Mouse (Mus musculus) induced T-regulatory cell, adult 2 months (primary cell): Measurements from ENCODE around the gene Gm10643.

Experiments
- DNase-seq: peaks from one replicate; pipeline ENCODE4 v3.0.0-alpha.2; 2012; ENCODE audit warnings: low read depth

Gene Gm10643

GRCm38 (mm10) chr8:84039050-84039449 is 25.9 kb downstream of the Gm10643 start:
- peak; percentile 92 for DNase-seq

GRCm38 (mm10) chr8:84038015-84038414 is 26.9 kb downstream of the Gm10643 start:
- no peak for DNase-seq

- DNase-seq, result no peak
These were observed 32.2 kb downstream of the Gm10643 start for GRCm38 (mm10) chr8:84032777-84033176.

- no peak for DNase-seq
These were observed 35.7 kb downstream of the Gm10643 start for GRCm38 (mm10) chr8:84029272-84029671.

GRCm38 (mm10) chr8:84027449-84027848 is 37.5 kb downstream of the Gm10643 start:
- peak; percentile 61 for DNase-seq

GRCm38 (mm10) chr8:84025863-84026262 is 39.1 kb downstream of the Gm10643 start:
- DNase-seq, result peak; percentile 74

- DNase-seq, result peak; percentile 80
These were observed 40.8 kb downstream of the Gm10643 start for GRCm38 (mm10) chr8:84024171-84024570.

GRCm38 (mm10) chr8:84023631-84024030 is 41.3 kb downstream of the Gm10643 start:
- no peak for DNase-seq

GRCm38 (mm10) chr8:84023085-84023484 is 41.9 kb downstream of the Gm10643 start:
- DNase-seq, result no peak

GRCm38 (mm10) chr8:84021569-84021968 is 43.4 kb downstream of the Gm10643 start:
- no peak for DNase-seq

- no peak for DNase-seq
These were observed 43.8 kb downstream of the Gm10643 start, which contains the start of gene Palm3 for GRCm38 (mm10) chr8:84021096-84021495. TSS of gene Palm3 (plus strand) at chr8:84021471.

- DNase-seq, result no peak
These were observed 45.2 kb downstream of the Gm10643 start for GRCm38 (mm10) chr8:84019738-84020137.

- DNase-seq, result no peak
These were observed 49.1 kb downstream of the Gm10643 start for GRCm38 (mm10) chr8:84015833-84016232.
